Mouse (Mus musculus) WW6 (cell line): Measurements from ENCODE around the gene Dffb.

Source experiments
- DNase-seq: peaks from one replicate; pipeline ENCODE4 v3.0.0-alpha.2; 2013; ENCODE audit warnings: low read depth, low spot score

Gene Dffb

GRCm38 (mm10) chr4:153974431-153975291, at the start of gene Dffb, which contains the start of gene Cep104:
Gene Dffb, minus strand, starts transcription at chr4:153975126.
Gene Cep104, plus strand, starts transcription at chr4:153975194.
- peak; percentile 79 for DNase-seq

- no peak for DNase-seq
These were observed 49.1 kb upstream of the Dffb start for GRCm38 (mm10) chr4:154023754-154024601.

GRCm38 (mm10) chr4:154022844-154023243, 47.9 kb upstream of the Dffb start:
- no peak for DNase-seq

- no peak for DNase-seq
These were observed 47.5 kb upstream of the Dffb start for GRCm38 (mm10) chr4:154022407-154022806.

- DNase-seq: no peak
These were observed 46.5 kb upstream of the Dffb start for GRCm38 (mm10) chr4:154021432-154021831.

GRCm38 (mm10) chr4:154019571-154019970, 44.6 kb upstream of the Dffb start:
- DNase-seq: no peak

- no peak for DNase-seq
These were observed 40.5 kb upstream of the Dffb start for GRCm38 (mm10) chr4:154015476-154015875.

- DNase-seq: no peak
These were observed 37.4 kb upstream of the Dffb start for GRCm38 (mm10) chr4:154012132-154012882.

- DNase-seq: peak; percentile 53
These were observed 36.7 kb upstream of the Dffb start, which contains the start of gene Lrrc47 for GRCm38 (mm10) chr4:154011646-154012089. Gene Lrrc47, plus strand, starts transcription at chr4:154011731.

GRCm38 (mm10) chr4:154010907-154011645, 36.1 kb upstream of the Dffb start:
- DNase-seq: no peak

GRCm38 (mm10) chr4:154007759-154008158, 32.8 kb upstream of the Dffb start:
- no peak for DNase-seq

GRCm38 (mm10) chr4:154006264-154006663, 31.3 kb upstream of the Dffb start:
- no peak for DNase-seq

- no peak for DNase-seq
These were observed 30.6 kb upstream of the Dffb start for GRCm38 (mm10) chr4:154005488-154005887.

GRCm38 (mm10) chr4:153993505-153993904, 18.6 kb upstream of the Dffb start:
- DNase-seq: no peak

GRCm38 (mm10) chr4:153992715-153993114, 17.8 kb upstream of the Dffb start:
- no peak for DNase-seq

GRCm38 (mm10) chr4:153980470-153980869, 5.5 kb upstream of the Dffb start:
- DNase-seq: no peak

GRCm38 (mm10) chr4:153979243-153979642, 4.3 kb upstream of the Dffb start:
- no peak for DNase-seq

GRCm38 (mm10) chr4:153975768-153976167, 842 bp upstream of the Dffb start:
- DNase-seq: no peak

- no peak for DNase-seq
These were observed 351 bp upstream of the Dffb start for GRCm38 (mm10) chr4:153975292-153975662.

- DNase-seq: no peak
These were observed 6.9 kb downstream of the Dffb start for GRCm38 (mm10) chr4:153968063-153968462.

GRCm38 (mm10) chr4:153967556-153967955, 7.4 kb downstream of the Dffb start:
- DNase-seq: no peak
